Mouse (Mus musculus) urinary bladder, postnatal 25 days (tissue): ENCODE results near the gene Trim62.

Experiments used
- DNase-seq: peaks from one replicate; pipeline ENCODE4 v3.0.0; 2022; ENCODE audit warnings: low spot score

The Trim62 gene

DNA sequence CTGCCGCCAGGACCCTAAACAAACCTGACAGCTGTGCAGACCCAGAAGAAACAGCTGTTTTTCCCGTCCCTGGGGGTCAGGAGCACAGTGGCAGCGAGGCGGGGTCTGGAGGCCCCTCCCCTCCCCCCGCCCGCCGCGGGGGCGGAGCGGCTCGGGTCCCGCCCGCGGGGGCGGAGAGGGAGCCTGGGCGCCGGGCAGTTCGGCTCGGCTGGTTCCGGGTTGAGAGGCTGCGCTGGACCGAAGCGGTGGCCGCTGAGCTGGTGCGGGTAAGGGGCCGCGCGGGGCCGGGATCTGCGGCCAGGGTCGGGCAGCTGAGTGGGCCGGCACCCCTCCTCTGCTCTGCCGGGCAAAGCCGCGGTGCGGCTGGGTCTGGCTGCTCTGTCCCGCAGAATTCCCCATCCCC is at the start of gene Trim62:
Gene Trim62 (plus strand): TSS at position 202 of the 403 bp plus-strand sequence.
- DNase-seq = peak; percentile 84

- no peak for DNase-seq
Observed at GRCm38 (mm10) chr4:128838202-128838601, 45.2 kb upstream of the Trim62 start.

- no peak for DNase-seq
Observed at GRCm38 (mm10) chr4:128839811-128840738, 43.3 kb upstream of the Trim62 start.

GRCm38 (mm10) chr4:128841259-128841658 is 42.1 kb upstream of the Trim62 start:
- no peak for DNase-seq

GRCm38 (mm10) chr4:128844566-128844965 is 38.8 kb upstream of the Trim62 start:
- DNase-seq = no peak

DNA sequence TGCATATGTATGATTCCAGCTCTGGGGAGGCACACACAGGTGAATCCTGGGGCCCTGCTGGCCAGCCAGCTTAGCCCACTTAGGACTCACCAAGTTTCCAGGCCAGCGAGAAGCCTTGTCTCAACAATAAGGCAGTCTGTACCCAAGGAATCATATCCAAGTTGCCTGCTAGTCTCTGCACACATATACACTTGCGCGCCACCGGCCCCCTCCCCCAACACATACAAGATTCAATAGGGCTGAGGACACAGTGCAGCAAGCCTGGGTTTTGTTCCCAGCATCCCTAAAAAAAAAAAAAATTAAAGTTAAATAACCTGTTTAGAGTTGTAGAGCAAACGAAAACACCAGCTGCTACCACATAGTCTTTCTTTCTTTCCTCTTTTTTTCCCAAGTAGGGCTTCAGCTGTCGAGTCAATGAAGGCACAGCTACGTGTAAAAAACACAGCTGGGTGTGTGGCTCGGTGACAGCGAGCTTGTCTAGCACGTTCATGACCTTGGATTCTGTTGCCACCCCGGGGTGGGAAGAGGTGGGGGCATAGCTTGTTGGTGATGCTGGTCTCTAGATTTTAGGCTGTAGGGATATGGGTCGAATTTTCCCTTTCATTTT is 37.9 kb upstream of the Trim62 start:
- no peak for DNase-seq

DNA sequence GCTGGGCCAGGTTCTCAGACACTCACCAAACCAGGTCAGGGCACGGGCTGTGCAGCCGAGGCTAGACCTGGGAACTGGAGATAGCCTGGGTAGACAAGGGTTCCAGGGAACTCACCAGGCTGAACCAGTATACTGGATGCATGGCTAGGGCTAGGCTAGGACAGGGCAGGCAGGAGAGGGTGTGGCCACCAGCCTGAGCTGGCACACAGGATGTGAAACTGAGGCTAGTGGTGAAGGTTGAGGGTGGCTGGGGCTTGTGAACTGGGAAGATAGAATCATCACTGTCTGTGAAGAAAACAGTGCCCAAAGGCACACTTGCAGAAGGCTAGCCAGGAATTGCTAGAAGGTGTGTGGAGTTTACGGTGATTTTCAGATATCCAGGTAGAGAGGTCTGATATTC is 34.4 kb upstream of the Trim62 start:
- no peak for DNase-seq

GRCm38 (mm10) chr4:128849686-128850085 is 33.7 kb upstream of the Trim62 start:
- DNase-seq = no peak

- DNase-seq = no peak
Observed at GRCm38 (mm10) chr4:128852266-128852887, 31.0 kb upstream of the Trim62 start.

GRCm38 (mm10) chr4:128853117-128853516 is 30.3 kb upstream of the Trim62 start:
- no peak for DNase-seq

- peak; percentile 77 for DNase-seq
Observed at GRCm38 (mm10) chr4:128855613-128856040, 27.8 kb upstream of the Trim62 start.

DNA sequence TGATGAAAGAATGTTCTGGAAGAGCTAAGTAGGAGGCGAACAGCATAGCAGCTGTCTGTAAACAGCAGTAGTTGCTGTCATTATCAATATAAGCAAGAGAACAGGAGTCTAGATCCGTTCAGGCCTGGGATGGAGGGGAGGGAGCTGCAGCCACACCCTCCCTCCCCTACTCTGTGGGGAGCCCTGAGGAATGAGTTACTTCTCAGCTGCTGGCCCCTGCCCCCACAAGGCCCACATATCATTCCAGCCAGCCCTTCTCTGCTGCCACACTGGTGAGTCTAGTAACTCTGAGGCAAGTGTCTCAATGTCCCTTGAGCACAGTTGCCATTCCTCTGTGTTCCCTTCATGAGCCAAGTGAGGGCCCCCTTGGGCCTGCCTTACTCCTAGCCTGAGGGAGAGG is 26.2 kb upstream of the Trim62 start:
- DNase-seq = no peak

- peak; percentile 72 for DNase-seq
Observed at GRCm38 (mm10) chr4:128858226-128858625, 25.2 kb upstream of the Trim62 start.

- no peak for DNase-seq
Observed at GRCm38 (mm10) chr4:128858878-128859277, 24.5 kb upstream of the Trim62 start.

DNA sequence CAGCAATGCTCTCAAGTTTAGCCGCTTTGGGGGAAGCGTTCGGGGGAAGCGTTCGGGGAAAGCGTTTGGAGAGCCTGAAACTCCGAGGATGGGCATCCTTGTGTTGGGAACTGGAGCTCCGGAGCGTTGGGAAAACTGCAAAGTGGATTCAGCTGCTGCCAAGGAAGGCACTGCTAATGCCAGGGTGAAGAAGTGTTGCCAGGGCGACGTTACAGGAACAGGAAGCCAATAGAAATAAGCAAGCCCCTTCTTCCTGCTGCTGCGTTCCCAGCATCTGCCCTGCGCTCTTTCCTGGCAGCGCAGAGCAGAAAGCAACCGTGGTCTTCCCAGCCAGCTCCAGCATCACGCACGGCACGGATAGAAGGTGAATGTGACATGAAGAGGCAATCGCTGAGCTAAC is 10.4 kb upstream of the Trim62 start:
- no peak for DNase-seq

- no peak for DNase-seq
Observed at GRCm38 (mm10) chr4:128874062-128874461, 9.3 kb upstream of the Trim62 start.

DNA sequence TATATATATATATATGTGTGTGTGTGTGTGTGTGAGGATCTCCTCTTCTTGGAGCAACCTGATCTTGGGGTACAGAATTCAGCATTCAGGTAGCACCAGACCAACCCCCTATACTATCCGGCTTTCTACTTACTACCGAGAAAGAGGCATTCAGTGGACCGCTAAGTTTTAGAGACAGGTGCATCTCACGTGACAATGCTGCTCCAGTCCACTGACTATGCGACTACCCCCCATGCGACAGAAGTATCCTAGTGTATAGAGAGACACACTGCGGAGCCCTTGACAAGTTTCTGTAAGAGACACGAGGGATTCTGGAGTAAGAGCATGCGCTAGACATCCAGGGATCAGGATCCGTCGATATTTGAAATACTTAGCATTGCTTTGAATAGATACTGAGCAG is 7.9 kb upstream of the Trim62 start:
- DNase-seq = no peak

DNA sequence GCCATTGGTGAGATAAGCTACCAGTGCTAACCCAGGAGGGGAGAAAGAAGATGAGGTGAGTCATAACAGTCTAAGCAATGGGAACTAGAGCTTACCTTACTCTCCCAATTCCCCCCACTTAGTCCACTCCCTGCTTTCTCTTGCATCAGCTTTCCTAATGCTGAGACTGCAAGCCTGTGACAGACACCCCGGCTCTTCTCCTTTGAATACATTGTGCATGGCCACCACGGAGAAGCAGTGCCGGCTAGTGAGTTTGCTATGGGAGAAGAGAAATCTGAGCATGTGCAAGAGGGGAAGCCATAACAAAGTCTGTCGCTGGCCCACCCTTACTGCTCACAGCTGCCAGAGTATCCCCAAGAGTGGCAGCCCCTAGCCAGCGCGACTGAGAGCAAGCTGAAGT is 5.9 kb upstream of the Trim62 start:
- DNase-seq = no peak

- no peak for DNase-seq
Observed at GRCm38 (mm10) chr4:128878901-128879491, 4.4 kb upstream of the Trim62 start.

- peak; percentile 45 for DNase-seq
Observed at GRCm38 (mm10) chr4:128883801-128884710, 676 bp downstream of the Trim62 start.

- no peak for DNase-seq
Observed at GRCm38 (mm10) chr4:128884711-128885095, 1.3 kb downstream of the Trim62 start.
